Mouse (Mus musculus) heart, embryonic 15.5 days (tissue): Measurements from ENCODE around the gene Nfia. TPM values are rescaled to one million over a fixed set of nuclear protein-coding genes. Genes with fewer than 3 reads are reported as not detected.
A peak's percentile ranks its signal among the peaks of the same experiment; 100 is the strongest.

ENCODE experiments used
- ATAC-seq: fragments of 200-750 bp; cut with Nextera tagmentation; replicated peaks from 2 replicates; pipeline ENCODE4 v1.8.0; 2017; ENCODE audit warnings: low read depth, moderate TSS enrichment; ENCODE audit not compliant: insufficient number of reproducible peaks, insufficient read depth, low FRiP score
- H3K27ac ChIP-seq: fragments of 300-500 bp; sonication (generic); 2 replicates; pipeline ENCODE4 v1.5.1; 2015; ENCODE audit warnings: mild to moderate bottlenecking, inconsistent platforms
- H3K27me3 ChIP-seq: fragments of 300-500 bp; sonication (generic); 2 replicates; pipeline ENCODE4 v1.6.1; 2015; ENCODE audit warnings: inconsistent platforms
- H3K36me3 ChIP-seq: fragments of 300-500 bp; sonication (generic); 2 replicates; pipeline ENCODE4 v1.6.1; 2015; ENCODE audit warnings: mild to moderate bottlenecking, inconsistent platforms
- H3K4me1 ChIP-seq: fragments of 300-500 bp; sonication (generic); replicated peaks from 2 replicates; pipeline ENCODE4 v1.6.1; 2015; ENCODE audit warnings: inconsistent platforms
- H3K4me2 ChIP-seq: fragments of 300-500 bp; sonication (generic); 2 replicates; pipeline ENCODE4 v1.6.1; 2015; ENCODE audit warnings: inconsistent platforms, mild to moderate bottlenecking, moderate library complexity
- H3K4me3 ChIP-seq: fragments of 300-500 bp; sonication (generic); 2 replicates; pipeline ENCODE4 v1.5.1; 2015; ENCODE audit warnings: mild to moderate bottlenecking, inconsistent platforms
- H3K9ac ChIP-seq: fragments of 300-500 bp; sonication (generic); 2 replicates; pipeline ENCODE4 v1.6.1; 2015; ENCODE audit warnings: mild to moderate bottlenecking, inconsistent platforms
- H3K9me3 ChIP-seq: fragments of 300-500 bp; sonication (generic); replicated peaks from 2 replicates; pipeline ENCODE4 v1.6.1; 2016; ENCODE audit warnings: inconsistent platforms
- WGBS: fragments of 180-500 bp; shearing (Covaris S2); methylation state at CpG from one replicate; pipeline ENCODE4 v1.1.7; 2015; ENCODE audit warnings: mixed read lengths; 5-methylcytosine and 5-hydroxymethylcytosine counted together
- polyA plus RNA-seq: library from polyadenylated mRNA; unstranded; fragments of >200 nt; fragmentation: Nextera tagmentation; extraction: Ambion mirVana; gene quantifications from 2 replicates; pipeline ENCODE4 v1.2.1, GENCODE M21; 2015

The Nfia gene
- polyA plus RNA-seq, 1 experiment from 2014 or later: 47.9 TPM

DNA sequence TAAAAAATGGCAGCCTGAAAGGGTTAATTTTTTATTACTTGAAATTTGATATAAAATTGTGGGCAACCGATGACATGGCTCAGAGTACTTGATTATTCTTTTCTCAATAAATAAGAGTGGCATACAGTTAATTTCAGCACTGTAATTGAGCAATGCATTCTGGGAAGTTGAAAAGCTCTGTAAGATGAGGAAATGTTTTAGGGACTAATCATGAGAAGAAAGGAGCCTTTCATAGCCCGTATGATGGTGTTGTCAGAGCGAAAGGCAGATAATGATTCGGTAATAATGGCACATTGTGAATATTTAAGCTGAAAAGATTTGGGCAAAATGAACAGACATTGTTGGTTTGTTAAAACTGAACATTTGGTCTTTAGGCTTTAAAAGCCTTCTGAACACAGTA is 133.3 kb downstream of the Nfia start:
- Histone ChIP-seq H3K4me2 (no peak overlapping the region), H3K27ac (no peak overlapping the region), H3K4me1 (peaks cover 23% of the 10 kb centered on the region), H3K9ac (no peak overlapping the region), H3K27me3 (no peaks in the 10 kb centered on the region), H3K36me3 (no peaks in the 10 kb centered on the region), H3K9me3 (no peaks in the 10 kb centered on the region), H3K4me3 (no peak overlapping the region)
- ATAC-seq: no peak
- WGBS: 69% methylated on average over 4 of the region's 4 CpGs

DNA sequence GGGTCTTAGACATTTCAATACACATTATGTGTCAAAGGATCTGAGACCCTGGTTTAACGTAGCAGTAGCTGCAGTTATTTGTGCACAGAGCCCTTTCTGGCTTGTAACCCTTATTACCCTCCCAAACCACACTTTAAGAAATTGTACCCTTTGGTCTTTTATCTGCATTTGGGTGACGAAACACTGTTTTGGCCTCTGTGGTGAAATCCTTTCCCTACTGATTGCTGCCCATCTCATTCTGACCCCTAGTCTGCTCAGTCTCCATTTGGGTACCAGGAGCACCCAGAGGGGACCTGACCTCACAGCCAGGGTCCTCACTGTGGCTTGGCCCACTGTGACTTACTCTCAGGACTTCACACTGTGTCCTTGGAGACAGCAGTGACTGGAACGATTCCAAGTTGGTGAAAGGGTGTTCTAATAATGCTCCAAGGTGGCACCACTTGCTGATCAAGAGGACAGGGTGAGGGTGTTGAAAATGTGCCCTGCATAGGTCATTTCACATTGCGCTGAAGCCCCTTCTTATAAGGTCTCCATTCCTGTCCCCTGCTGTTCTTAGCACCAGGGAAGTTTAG is 136.1 kb downstream of the Nfia start:
- peak; percentile 85 for ATAC-seq
- Histone ChIP-seq H3K4me2 (peak overlapping the region; percentile 24; the same call in 1 of the 2 replicates), H3K9me3 (no peaks in the 10 kb centered on the region), H3K9ac (0 out of 2 replicates have a peak overlapping the region, but pooled peaks have one; percentile 3), H3K4me3 (no peak overlapping the region), H3K27ac (peak overlapping the region; percentile 71), H3K4me1 (peaks cover 34% of the 10 kb centered on the region), H3K27me3 (no peaks in the 10 kb centered on the region), H3K36me3 (no peaks in the 10 kb centered on the region)
- WGBS: 55% methylated on average over 4 of the region's 4 CpGs

GRCm38 (mm10) chr4:97910115-97910776 is 137.7 kb downstream of the Nfia start:
- Histone ChIP-seq H3K4me1 (peaks cover 35% of the 10 kb centered on the region), H3K9me3 (no peaks in the 10 kb centered on the region), H3K27me3 (no peaks in the 10 kb centered on the region), H3K4me3 (no peak overlapping the region), H3K9ac (no peak overlapping the region), H3K36me3 (no peaks in the 10 kb centered on the region), H3K4me2 (no peak overlapping the region), H3K27ac (peak overlapping the region; percentile 33; the same call in 1 of the 2 replicates)
- ATAC-seq: no peak
- WGBS: 78% methylated on average over 9 of the region's 9 CpGs

GRCm38 (mm10) chr4:97910777-97911580 is 138.4 kb downstream of the Nfia start:
- H3K9ac ChIP-seq: no peak overlapping the region
- no peak overlapping the region for H3K4me2 ChIP-seq
- peaks cover 35% of the 10 kb centered on the region for H3K4me1 ChIP-seq
- no peak for ATAC-seq
- H3K27ac ChIP-seq: no peak overlapping the region
- no peaks in the 10 kb centered on the region for H3K27me3 ChIP-seq
- no peaks in the 10 kb centered on the region for H3K36me3 ChIP-seq
- no peaks in the 10 kb centered on the region for H3K9me3 ChIP-seq
- 88% methylated on average over 27 of the region's 27 CpGs for WGBS
- H3K4me3 ChIP-seq: no peak overlapping the region

- H3K4me2 ChIP-seq: no peak overlapping the region
- 79% methylated on average over 7 of the region's 7 CpGs for WGBS
- H3K36me3 ChIP-seq: no peaks in the 10 kb centered on the region
- H3K9ac ChIP-seq: no peak overlapping the region
- no peak for ATAC-seq
- H3K4me3 ChIP-seq: no peak overlapping the region
- H3K9me3 ChIP-seq: no peaks in the 10 kb centered on the region
- no peak overlapping the region for H3K27ac ChIP-seq
- peaks cover 35% of the 10 kb centered on the region for H3K4me1 ChIP-seq
- no peaks in the 10 kb centered on the region for H3K27me3 ChIP-seq
Observed at GRCm38 (mm10) chr4:97911755-97912154, 139.2 kb downstream of the Nfia start.

DNA sequence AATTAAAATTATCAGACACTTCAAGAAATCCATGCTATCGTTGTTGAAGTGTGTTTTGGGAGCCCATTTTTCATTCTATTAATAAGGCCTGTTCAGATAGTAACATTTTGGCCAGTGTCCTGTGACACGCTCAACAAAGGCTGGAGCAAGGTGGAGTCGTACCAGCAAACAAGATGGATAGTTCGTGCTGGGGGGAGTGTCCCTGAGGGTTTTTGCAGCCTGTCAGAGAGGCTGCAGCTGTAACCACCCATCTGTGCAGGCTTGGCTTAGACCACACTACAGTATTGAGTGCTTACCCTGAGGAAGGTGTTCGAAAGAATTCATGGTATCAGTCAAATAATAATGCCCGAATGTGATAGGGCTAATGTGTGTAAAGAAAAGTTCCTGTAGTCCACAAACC is 139.6 kb downstream of the Nfia start:
- Histone ChIP-seq H3K4me1 (peaks cover 35% of the 10 kb centered on the region), H3K9me3 (no peaks in the 10 kb centered on the region), H3K27me3 (no peaks in the 10 kb centered on the region), H3K36me3 (no peaks in the 10 kb centered on the region), H3K27ac (no peak overlapping the region), H3K4me3 (no peak overlapping the region), H3K9ac (no peak overlapping the region), H3K4me2 (no peak overlapping the region)
- ATAC-seq: no peak
- 59% methylated on average over 6 of the region's 6 CpGs for WGBS

- no peak overlapping the region for H3K4me3 ChIP-seq
- peaks cover 37% of the 10 kb centered on the region for H3K4me1 ChIP-seq
- 93% methylated on average over 11 of the region's 11 CpGs for WGBS
- no peak overlapping the region for H3K4me2 ChIP-seq
- H3K27me3 ChIP-seq: no peaks in the 10 kb centered on the region
- no peak overlapping the region for H3K27ac ChIP-seq
- ATAC-seq: no peak
- no peak overlapping the region for H3K9ac ChIP-seq
- no peaks in the 10 kb centered on the region for H3K9me3 ChIP-seq
- H3K36me3 ChIP-seq: no peaks in the 10 kb centered on the region
Observed at GRCm38 (mm10) chr4:97912560-97912959, 140.0 kb downstream of the Nfia start.

- Histone ChIP-seq H3K4me2 (no peak overlapping the region), H3K9ac (no peak overlapping the region), H3K4me3 (no peak overlapping the region), H3K9me3 (no peaks in the 10 kb centered on the region), H3K27ac (no peak overlapping the region), H3K27me3 (no peaks in the 10 kb centered on the region), H3K36me3 (no peaks in the 10 kb centered on the region), H3K4me1 (peaks cover 41% of the 10 kb centered on the region)
- ATAC-seq: no peak
- 88% methylated on average over 2 of the region's 2 CpGs for WGBS
Observed at GRCm38 (mm10) chr4:97914348-97914747, 141.8 kb downstream of the Nfia start.

GRCm38 (mm10) chr4:97914761-97915160 is 142.2 kb downstream of the Nfia start:
- ATAC-seq: no peak
- Histone ChIP-seq H3K4me2 (no peak overlapping the region), H3K9me3 (no peaks in the 10 kb centered on the region), H3K9ac (no peak overlapping the region), H3K4me1 (peaks cover 42% of the 10 kb centered on the region), H3K36me3 (no peaks in the 10 kb centered on the region), H3K27ac (no peak overlapping the region), H3K4me3 (no peak overlapping the region), H3K27me3 (no peaks in the 10 kb centered on the region)
- WGBS: 88% methylated on average over 5 of the region's 5 CpGs

DNA sequence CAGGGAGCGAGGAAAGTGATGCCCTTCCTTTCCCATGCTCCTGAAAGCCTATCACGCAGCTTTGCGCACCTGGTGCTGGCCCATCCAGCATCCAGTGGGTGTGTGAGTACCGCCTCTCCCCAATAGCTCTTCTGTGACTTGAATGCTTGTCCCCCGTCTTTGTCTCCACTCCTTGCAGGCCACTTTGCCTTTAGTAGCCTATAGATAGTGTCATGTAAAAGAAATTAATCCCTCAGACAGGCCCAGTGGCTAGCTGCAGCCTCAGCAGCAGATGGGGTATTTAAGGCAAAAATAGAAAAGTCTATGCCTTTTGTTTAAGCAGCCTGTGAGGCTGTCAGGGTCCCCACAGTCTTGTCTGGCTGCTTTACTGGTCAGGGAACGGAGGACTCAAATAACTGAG is 145.0 kb downstream of the Nfia start:
- Histone ChIP-seq H3K9ac (no peak overlapping the region), H3K4me3 (no peak overlapping the region), H3K4me2 (no peak overlapping the region), H3K4me1 (peaks cover 31% of the 10 kb centered on the region), H3K27ac (no peak overlapping the region), H3K9me3 (no peaks in the 10 kb centered on the region), H3K36me3 (no peaks in the 10 kb centered on the region), H3K27me3 (no peaks in the 10 kb centered on the region)
- 79% methylated on average over 6 of the region's 6 CpGs for WGBS
- no peak for ATAC-seq

DNA sequence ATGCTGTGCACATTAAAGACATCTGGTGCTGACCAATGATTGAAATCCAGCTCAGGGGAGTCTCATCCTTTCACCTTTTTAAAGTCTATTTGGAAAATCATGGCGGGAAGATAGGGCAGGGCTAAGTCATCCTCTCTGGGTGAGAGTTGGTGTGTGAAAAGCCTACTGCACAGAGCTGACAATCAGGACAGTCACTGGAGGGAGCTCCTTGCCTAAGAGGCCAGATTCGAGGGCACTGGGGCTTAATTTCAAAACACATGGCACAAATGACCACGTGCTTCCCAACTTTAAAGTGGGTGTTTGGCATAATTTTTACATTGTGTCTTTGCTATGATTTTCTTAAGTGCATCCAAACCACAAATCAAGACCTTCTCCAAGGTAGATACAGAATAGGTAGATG is 146.1 kb downstream of the Nfia start:
- no peak overlapping the region for H3K4me2 ChIP-seq
- H3K27ac ChIP-seq: 0 out of 2 replicates have a peak overlapping the region, but pooled peaks have one; percentile 1
- no peaks in the 10 kb centered on the region for H3K36me3 ChIP-seq
- 54% methylated on average over 3 of the region's 3 CpGs for WGBS
- H3K27me3 ChIP-seq: no peaks in the 10 kb centered on the region
- no peak overlapping the region for H3K4me3 ChIP-seq
- no peak for ATAC-seq
- H3K9ac ChIP-seq: no peak overlapping the region
- H3K9me3 ChIP-seq: no peaks in the 10 kb centered on the region
- H3K4me1 ChIP-seq: peaks cover 37% of the 10 kb centered on the region
